Mouse (Mus musculus) cerebellum, adult (tissue): ENCODE data around the gene Gm20388.

ENCODE experiments used
- ATAC-seq: cut with Nextera tagmentation; 2 replicates; pipeline ENCODE4 v1.9.2; 2017; ENCODE audit warnings: mild to moderate bottlenecking, moderate library complexity, mixed read lengths; ENCODE audit not compliant: insufficient number of reproducible peaks, low FRiP score, low TSS enrichment

Gm20388 gene

DNA sequence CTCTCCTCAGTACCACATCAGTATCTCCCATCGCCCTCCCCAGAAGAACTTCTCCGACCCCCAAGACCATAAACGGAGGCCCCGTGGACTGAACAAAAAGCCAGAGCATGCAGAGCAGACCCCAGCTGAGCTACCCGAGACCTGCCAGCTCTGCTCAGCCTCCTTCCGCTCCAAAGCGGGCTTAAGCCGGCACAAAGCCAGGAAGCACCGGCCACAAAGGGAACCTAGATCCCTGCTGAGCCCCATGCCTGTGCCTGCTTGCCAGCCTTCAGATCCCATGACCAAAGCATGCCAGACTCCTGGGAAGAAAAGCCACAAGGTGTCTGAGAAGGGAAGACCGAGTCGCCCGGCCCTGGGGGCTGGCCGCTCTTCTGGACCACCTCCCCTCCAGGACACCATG, 2356.2 kb downstream of the Gm20388 start:
- no peak for ATAC-seq

DNA sequence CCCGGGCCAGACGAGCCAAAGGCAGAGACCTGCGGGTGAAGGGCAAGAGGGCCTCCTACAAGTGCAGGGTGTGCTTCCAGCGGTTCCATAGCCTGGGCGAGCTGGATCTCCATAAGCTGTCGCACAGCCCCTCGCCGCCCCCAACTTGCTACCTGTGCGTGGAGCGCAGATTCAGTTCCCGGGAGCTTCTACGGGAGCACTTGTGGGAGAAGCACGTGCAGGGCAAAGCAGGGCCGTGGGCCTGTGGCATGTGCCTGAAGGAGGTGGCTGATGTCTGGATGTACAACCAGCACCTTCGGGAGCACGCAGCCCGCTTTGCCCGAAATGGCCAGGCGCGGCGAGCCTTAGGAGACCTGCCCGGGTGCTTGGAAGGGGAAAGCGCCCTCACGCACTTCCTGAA, 2358.2 kb downstream of the Gm20388 start:
- no peak for ATAC-seq

DNA sequence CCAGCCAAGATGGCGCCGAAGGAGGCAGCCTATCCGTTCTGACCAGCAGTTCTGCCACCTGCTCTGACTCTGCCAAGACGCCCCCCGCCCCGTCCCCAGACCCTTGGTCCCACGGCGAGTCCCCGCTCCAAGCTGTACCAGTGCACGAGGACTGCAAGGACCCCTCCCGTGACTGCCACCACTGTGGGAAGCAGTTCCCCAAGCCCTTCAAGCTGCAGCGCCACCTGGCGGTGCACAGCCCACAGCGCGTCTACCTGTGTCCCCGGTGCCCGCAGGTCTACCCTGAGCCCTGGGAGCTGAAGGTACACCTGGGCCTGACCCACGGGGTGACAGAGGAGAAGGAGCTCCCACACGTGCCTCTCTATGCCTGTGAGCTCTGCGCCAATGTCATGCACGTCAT, 2358.8 kb downstream of the Gm20388 start:
- ATAC-seq, result peak; percentile 28; the same call in 1 of the 2 replicates

DNA sequence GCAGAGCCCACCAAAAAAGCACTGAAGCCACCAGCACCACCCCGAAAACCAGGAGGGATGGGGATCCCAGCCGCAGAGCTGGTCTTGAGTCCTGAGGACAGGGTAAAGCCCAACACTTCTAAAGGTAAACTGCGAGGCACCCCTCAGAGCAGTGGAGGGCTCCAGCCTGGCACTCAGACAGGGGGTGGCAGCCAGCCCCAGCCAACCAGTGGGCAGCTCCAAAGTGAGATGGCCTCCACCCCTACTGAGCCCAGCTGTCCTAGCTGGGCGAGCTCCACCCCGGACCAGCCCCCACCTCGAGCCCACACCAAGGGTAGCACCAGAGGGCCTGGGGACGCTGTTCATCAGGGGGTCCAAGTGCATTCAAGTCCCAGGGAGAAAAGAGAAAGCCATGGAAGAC, 2359.9 kb downstream of the Gm20388 start:
- no peak for ATAC-seq

DNA sequence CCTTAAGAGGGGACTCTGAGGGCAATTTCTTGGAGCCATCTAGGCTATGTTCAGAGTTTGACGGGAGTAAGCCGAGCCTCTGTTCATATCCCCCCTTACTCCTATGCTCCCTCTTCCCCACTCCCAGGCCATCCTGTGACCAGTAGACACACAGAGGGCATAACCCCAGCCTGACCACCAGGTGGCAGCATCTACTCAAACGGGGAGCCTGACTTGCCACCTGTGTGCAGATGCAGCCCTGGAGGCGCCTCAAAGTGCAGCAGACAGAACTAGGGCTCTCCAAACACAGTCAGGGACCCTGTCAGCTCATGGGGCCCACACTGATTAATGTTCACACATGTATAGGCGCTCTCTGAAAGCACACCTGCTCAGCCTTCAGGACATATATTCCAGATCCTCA, 2362.5 kb downstream of the Gm20388 start:
- peak; percentile 32; the same call in 1 of the 2 replicates for ATAC-seq

DNA sequence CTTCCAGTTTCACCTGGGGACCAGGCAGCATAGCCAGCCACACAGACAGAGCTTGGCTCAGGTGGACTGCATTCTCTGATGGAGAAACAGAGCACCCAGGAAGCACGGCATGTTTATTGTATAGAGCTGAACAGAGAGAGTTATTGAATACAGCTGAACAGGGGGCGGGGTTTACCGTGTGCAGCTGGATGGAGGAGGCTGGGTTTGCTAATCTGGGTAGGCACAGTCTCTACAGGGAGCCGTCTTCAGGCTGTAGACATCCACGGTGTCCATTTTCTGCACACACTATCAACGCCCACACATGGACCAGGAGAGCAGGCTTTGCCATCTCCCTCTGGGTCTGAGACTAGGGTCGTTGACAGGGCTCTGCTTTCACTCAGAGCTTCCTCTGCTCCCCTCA, 2363.2 kb downstream of the Gm20388 start:
- no peak for ATAC-seq

DNA sequence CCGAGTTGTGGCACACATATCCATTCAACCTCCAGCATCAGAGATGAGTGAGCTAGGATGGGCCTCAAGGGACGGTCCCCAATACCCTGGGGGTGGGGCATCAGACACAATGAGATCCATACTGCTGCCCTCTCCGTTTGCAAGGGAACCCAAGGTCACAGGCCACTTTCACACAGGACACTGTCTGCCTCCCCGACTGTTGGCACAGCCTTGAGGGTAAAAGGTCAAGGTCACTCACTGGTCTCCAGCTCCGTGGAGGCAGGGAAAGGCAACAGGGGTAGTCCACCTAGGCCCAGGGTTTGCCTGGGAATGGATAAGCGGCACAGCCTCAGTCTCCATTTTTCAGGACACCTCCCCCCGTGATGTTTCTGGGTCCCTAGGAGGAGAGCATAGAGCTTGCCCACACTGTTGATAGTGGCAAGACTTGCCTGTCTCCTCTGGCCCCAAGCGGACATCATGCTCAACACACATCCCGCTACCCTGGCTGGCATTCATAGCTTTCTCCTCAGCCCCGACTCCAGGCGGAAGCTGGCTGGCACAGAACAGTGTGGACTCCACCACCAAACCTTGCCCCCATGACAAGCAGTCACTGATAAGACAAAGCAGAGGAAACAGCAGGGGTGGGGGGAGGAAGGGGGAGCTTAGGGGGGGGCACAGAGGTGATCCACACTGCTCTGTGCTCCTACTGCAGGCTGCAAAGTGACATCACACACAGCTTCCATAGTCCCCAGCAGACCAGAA, 2364.2 kb downstream of the Gm20388 start:
- ATAC-seq, result no peak

DNA sequence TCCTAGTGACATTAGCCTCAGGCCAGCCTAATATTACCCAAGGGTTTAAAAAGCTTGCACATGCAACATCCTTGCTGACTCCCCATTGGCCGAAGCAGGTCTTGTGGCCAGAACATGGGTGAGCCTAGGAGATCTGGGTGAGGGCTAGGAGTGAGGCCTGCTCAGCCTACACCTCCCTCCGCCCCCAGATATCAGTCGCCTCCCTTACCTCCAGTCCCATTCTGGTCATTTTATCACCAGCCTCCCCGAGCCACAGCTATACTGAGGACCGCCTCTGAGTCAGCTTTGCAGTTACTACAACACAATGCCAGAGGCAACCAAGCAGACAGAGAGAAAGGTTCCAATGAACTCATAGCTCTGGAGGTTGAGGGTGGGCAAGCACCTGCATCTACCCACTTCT, 2365.7 kb downstream of the Gm20388 start:
- no peak for ATAC-seq

DNA sequence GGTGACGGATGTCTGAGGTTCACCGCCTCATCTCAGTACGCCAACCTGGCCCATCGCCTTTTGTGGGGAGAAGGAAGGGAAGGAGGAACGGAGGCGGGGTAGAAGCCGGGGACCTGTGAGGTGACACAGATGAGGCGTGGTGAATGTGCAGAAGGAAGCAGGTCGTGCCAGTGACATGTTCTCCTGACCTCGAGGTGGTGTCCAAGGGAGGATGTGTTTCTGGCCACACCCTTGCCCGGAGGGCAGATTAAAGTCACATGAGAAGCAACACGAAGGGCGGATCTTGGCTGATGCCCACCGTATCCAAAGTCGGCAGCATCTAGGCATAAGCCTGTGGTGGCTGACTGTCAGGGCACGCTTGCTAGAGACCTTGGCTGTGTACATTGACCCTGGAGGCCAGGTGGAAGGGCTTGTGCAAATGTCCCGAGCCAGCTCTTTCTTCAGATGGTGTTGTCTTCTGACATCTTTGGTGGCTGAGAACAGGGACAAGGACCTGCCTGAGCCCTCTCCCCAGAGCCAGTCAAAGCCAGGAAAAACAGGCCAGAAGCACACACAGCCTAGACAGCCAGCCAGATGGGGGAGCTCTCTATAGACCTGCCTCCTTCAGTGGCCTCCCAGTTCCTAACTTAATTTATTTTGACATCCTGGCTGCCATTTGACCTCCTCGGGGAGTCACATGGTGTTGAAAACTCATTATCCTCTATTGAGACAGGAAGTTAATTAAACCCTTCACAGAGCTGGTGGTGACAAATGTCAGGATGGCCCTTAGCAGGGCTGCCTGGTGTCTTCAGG, 2366.8 kb downstream of the Gm20388 start:
- no peak for ATAC-seq

DNA sequence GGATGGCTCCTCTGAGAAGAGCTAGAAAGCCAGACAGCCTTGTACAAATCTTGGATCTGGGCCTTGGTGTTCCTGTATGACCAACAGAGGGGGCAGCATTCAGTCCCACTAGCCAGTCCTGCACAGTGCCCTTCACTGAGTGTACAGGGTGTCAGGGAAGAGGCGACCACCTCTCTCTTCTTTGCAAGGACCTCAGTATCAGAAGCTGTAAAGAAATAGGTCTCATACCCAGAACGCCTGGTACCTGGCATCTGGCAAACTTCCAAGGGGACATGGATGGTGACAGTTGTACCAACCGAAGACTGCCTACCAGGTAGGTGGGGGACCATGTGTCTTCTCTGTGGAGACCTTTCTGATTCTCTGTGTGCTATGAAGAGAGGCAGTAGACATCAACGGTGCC, 2369.5 kb downstream of the Gm20388 start:
- ATAC-seq, result no peak

DNA sequence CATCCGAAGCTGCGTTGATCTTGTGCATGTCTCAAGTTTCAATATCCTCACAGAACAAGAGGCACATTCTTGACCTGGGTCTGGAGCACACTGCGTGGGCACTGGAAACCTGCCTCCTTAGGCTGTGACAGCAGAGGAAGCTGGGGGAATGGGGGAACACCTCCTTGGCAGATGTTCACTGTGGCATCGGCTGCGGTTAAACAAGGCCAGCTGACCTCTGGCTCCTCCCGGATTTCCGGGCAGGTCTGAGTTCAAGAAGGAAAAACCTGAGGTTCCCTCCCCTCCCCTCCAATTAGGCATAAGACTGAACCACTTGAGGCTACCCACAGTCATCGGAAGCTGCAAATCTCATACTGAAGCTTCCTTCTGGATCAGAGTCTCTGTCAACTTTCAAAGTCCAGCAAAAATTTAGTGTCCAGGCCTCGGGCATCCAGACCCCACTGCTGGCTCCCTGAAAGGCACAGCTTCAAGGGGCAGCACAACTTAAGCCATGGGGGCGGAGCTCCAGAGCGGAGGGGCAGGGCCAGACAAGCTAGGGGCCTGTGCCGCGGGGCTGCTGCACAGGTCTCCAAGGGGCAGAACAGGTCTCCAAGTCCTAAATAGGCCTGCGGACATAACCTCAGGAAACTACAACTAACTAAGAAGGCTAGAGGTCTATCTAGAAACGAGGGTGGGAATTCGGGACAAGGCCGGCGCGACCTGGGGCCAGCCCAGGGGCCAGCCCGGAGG, 2370.1 kb downstream of the Gm20388 start:
- ATAC-seq, result peak; percentile 7; the same call in 1 of the 2 replicates

DNA sequence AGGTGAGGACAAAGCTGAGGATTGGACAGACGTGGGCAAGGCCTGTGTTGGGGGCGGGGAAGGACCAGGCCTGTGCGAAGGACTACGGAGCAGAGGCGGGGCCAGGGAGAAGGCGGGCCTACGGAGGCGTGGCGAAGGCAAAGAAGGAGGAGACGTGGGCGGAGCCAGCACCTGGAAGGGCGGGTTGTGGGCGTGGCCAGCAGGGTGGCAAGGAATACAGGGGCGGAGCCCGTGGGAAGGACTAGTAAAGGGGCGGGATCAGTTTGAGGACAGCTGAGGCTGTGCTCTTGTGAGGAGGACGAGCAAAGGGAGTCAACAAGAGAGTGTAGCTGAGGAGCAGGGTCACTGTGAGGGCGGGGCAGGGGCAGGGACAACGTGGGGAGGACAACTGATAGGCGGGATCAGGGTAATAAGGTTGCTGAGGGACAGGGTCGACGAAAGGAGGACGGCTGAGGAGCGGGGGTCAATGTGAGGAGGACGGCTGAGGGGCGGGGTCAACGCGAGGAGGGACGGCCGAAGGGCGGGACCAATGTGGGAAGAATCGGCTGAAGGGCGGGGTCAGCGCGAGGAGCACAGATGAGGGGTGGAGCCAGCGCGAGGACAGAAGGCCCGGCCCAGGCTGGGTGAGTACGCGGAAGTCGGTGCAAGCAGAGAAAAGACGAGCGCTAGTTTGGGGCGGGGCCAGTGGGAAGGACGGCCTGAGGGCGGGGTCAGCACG, 2370.8 kb downstream of the Gm20388 start:
- peak; percentile 76 for ATAC-seq

DNA sequence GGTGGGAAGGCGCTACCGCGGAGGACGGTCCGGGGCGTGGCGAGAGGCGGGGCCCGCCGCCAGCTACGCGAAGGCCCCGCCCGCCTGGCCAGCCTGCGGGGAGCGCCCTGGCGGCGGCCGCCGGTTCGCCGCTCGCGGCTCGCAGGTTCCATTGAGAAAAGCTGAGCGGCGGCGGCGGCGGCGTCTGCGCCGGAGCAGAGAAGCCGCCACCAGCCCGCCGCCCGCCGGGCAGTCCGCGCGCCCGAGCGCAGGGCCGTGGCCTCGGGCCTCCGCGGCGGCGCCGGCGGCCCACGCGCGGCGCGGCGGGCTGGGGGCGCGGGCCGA, 2371.4 kb downstream of the Gm20388 start, which contains the start of gene Zfpm1:
Zfpm1 (plus strand) TSS at position 107 of the 324 bp plus-strand sequence.
- no peak for ATAC-seq

DNA sequence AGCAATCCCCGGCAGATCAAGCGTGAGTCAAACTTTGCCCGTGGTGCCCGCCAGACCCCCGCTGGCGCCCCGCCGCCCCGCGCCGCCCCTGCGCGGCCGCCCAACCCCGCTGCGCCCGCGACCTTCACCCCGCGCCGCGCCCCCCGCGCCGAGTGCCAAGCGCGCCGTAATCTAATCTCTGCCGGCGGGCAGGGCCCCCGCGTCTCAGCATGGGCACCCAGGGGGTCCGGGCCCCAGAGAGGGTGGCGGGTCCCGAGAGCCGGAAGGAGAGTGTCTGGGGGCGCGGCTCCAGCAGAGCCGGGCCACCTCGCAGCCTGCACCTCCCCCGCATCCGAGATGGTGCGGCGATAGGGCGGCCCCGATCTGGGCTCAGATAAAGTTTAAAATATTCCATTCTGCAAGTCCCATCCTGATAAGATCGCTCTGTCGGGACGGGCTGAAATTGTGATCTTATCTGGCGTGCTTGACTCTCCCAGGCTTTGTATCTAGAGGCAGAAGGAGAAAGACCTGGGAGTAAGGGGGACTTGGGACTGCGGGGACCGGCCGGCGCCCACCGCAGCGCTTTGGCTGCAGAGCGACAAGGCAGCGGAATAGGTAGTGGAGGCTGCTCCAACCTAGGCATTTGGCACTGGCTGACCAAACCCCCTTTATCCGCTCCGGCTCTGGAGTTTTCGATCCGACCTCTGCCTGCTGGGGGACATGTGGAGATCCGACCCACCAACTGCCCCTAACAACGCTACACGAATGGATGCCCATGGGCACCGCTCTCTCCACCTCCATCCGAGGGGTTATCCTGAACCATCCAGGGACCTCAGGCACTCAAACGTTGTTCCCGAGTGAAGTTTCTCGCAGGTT, 2372.1 kb downstream of the Gm20388 start:
- ATAC-seq, result no peak

DNA sequence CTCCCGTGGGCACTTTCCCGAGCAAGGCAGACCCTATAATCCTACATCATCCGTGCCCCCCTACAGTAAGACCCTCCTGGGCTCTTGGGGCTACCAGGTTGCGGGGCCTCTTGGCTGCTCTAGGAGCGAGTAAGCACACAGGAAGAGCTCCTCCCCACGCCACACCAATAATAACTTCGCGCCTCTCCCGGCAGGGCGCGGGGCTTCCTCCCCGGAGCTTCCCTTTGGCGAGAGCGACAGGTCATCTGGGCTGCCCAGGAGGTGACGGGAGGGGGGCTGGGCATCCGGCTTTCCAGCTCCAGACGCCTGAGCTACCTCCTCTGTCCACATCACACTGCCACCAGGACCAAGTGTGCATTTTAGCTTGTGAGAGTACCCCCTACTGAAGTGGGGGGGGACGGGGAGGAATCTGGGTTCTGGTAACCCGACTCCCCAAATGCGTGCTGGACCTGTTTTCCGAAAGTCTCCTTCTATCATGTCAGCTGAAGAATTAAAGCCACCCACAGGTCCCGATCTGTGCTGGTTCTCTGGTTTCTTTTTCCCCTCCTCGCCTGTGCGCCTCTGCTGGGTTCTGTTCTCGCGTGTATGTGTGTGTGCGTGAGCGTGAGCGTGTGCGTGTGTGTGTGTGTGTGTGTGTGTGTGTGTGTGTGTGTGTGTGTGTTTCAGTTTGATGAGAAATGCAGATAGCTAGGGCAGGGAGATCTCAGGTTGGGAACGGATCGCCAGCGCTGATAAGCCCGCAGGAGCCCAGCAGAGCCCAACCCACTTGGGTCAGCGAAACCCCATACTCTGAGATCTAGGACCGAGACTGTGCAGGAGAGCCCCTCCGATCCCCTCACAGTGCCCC, 2372.9 kb downstream of the Gm20388 start:
- ATAC-seq, result no peak

DNA sequence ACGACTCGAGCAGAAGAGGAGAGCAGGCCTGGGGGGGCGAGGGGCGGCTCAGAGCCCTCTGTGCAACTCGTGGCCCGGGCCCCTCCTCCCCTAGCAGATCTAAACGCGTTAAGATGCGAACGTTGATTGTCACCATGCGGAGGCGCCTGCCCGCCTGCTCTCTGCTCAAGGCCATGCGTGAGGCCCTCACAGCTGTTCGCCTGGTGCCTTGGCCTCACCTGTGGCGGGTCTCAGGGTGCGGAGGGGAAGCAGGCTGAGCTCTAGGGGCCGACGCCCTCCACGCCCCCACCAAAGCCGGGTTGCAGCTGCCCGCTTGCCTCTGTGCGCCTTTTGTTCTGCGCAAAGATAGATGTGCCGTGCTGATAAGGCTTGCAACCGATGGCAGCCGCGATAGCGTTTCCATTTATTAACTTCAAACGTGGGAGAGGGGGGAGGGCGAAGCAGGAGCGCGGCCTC, 2373.6 kb downstream of the Gm20388 start:
- no peak for ATAC-seq

DNA sequence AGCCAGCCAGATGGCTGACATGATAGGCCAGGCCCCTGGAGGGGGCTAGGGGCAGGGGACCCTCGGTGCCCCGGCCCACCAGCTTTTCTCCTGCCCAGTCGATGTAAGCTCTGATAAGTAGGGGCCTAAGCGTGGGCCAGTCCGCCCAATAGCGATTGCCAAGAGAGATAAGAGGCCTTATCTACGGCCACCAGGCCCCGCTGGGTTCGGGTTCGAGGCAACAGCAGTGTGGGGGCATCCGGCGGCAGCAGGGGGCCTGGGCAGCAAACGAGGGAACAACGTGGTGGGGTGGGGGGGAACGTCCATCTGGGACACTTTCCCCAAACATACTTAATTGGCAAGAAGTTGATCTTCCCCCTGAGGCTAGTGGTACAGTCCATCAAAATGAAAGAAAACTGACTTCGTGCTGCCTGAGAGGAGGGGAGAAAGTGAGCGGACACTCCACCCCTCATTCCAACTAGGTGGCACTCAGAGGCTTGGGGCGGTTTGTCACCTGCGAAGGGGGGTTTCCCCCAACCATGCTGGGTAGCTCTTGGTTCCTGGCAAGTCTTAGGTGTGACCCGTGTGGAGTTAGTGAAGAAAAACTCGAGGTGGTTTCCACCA, 2374.1 kb downstream of the Gm20388 start:
- ATAC-seq, result no peak

DNA sequence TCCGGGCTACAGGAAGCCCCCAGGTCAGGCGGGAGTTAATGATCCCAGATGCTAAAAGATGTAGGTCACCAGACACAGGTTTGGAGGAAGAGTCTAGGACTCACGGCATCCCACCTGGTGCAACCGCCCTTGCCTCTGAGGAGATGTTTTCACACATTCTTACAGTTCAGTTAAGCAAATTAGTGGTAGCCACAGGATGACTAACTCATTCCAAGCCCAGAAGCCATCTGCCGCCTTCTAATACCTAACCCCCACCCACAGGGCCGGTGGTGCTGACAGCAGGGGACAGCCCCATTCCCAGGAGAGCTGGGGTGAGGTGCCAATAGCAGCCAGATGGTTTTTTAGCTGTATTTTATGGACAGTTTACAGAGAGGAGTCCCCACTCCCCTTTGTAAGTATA, 2375.1 kb downstream of the Gm20388 start:
- ATAC-seq, result no peak
